Mouse (Mus musculus) adrenal gland, adult (tissue): ENCODE data around the gene Pim1.

Experiments used
- DNase-seq, 2 experiments: peaks; one replicate each; pipeline ENCODE4 v3.0.0; 2022 to 2023; ENCODE audit warnings: low spot score in 1 of 2; ENCODE audit not compliant: inconsistent age in 2 of 2

Gene Pim1

DNA sequence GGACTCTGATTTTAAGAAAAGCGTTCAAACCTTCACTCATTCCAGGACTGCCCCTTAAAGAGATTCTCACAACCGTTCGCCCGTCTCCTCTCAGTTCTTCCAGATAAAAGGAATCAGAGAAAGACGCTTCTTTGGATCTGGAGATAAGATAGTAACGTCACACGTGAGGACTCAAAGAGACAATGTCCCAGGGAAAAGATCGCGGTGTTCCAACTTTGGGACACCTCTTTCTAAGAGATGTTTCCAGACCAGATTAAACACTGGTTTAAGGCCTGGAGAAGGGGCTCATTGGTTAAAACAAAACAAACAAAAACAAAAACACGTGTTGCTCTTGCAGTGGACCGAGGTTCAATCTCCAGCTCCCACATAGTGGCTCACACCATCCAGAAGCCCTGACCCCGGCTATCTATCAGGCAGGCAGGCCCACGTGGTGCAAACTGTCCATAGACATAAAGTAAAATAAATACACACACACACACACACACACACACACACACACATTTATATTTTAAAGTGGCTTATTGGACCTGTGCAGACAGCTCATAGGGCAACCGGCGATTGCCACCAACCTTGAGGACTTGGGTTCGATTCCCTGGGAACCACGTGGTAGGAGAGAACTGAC lies 25.9 kb upstream of the Pim1 start:
- peak; percentile 59 to 83 for DNase-seq

DNA sequence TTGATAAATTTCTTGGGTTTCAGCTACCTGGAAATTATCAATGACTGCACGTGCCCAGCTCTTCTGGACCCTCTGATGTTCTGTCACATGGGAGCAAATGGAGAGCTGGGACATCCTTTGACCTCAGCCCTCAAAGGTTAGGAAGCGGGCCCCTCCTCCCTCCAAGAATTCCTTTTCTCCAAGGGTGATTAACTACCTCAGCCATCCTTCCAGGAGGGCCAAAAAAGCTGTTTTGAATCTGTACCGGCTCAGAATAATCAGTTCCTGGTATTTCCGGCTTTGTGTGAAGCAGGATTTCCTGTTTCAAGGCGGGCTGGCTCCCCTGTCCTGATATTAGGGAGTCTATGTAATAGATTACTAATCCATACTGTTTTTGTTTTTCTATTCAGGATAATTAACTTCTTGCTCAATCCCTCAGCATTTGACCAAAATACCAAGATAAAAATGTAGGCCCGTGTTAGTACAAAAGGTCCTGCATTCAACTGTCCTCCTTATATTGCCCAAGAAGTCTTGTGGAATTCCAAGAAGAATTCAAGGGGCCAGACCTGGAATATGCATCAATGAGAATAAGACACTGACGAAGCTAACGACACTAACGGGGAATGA lies 25.0 kb upstream of the Pim1 start:
- DNase-seq: peak in 1 of 2 experiments; percentile 61

DNA sequence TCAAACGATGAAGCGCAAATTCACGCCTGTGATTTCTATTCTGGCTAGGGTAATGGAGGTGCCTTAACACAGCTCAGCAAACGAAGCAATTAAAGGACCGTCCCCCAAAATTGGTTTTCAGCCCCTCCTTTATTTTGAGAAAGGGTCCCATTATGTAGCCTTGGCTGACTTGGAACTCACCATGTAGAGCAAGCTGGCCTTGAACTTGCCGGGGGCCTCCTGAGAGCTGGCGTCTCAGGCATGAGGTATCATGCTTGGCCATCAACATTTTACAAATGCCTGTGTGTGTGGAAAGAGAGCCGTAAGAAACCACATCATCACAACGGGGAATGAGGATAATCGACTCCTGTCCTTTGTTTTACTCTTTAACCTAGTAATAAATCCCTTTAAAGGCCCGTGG lies 23.5 kb upstream of the Pim1 start:
- DNase-seq: no peak

DNA sequence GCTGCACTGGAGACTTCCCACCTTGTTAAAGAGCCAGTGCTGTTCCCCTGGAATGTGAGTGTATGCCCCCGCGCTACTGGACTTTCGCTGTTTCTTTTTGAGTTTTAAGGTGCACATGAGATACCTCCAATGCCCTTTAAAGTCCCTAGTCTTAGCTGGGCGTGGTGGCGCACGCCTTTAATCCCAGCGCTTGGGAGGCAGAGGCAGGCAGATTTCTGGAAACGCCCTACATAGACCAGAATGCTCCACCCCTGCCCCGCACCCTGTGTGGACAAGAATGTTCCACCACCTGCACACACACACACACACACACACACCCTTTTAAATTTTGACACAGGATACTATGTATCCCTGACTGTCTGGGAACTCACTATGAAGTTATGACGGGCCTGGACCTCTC lies 17.1 kb upstream of the Pim1 start:
- DNase-seq: no peak

DNA sequence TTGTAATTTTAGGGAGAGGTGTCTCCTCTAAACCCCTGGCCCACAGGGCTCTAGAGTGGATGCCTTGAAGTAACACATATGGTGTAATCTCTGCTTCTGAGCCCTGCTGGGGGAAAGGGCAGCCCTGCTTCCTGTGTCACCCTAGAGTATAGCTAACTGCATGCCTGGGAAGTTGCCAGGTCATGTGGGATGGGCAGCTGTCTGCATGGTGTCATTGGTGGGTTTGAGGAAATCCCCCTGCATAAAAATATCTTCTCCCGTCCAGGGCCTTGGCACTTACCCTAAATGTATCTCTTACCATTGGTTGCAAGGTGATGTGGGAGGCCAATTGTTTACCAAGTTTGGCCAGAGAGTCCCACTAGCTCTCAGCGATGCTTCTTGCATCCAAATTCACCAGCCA lies 16.5 kb upstream of the Pim1 start:
- no peak for DNase-seq

DNA sequence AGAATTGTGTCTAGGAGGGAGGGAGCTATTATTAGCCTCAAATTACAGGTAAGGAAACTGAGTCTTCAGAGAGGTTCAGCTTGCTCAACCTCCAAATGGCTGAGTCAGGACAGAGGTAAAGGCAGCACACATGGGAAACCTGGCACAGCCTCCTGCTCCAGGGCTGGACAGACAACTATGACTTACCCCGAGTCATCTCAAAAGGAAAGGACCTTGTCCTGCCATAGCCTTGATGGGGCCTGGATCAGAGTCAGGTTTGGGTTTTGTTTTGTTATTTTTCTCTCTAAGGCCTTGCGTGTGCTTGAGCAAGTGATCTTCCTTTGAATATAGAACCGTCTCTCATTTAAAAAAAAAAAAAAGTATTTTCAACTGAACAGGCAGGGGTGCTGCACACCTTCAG lies 15.4 kb upstream of the Pim1 start:
- peak; percentile 68 to 87 for DNase-seq

DNA sequence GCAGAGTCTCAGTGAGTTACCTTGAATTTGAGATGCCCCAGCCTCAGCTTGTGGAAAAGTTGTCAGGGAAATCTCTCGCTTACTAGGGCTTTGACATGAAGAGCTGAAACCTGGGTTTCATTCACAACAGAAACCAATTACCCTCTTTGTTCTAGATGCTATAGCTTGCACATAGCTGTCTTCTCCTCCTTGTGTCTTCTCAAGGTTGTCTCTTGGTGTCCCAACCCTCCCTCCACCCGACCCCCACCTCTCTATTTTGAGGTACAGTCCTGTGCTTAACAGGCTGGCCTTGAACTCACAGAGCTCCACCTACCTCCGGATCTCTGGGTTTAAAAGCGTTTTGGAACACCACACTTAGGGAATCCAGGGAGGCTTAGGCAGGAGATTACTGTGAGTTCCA lies 14.1 kb upstream of the Pim1 start:
- peak in 1 of 2 experiments; percentile 30 for DNase-seq

DNA sequence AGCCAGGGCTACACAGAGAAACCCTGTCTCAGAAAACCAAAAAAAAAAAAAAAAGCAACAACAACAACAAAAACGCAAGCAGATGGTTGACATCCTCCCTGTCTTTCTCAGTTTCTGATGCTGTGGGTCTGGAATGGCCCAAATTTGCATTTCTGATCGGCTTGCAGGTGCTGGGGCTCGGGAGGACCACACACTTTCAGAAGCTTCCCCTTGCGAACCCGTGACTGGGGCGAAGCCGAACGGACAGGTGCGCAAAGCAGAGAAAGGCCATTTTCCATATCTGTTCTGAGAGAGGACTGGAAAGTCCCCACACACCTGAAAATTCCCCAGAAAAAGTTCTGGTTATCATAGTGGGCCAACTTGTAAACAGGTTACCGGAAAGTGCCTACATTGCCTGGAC lies 13.2 kb upstream of the Pim1 start:
- no peak for DNase-seq

DNA sequence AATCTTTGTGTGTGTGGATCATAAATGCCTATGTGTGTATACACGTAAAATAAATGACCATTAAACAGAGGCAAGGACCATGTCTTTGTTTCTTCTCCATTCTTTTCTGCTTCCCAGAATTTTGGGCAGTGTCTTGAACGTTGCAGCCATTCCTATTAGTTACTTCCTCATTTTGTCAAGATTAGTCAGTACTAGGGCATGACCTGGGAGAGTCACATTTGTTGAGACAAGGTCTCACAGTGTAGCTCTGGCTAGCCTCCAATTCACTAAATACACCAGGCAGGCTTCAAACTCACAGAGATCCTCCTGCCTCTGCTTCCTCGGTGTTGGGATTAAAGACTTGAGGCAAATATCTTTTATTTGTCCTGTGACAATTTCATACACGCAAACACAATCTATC lies 12.3 kb upstream of the Pim1 start:
- DNase-seq: peak in 1 of 2 experiments; percentile 67

DNA sequence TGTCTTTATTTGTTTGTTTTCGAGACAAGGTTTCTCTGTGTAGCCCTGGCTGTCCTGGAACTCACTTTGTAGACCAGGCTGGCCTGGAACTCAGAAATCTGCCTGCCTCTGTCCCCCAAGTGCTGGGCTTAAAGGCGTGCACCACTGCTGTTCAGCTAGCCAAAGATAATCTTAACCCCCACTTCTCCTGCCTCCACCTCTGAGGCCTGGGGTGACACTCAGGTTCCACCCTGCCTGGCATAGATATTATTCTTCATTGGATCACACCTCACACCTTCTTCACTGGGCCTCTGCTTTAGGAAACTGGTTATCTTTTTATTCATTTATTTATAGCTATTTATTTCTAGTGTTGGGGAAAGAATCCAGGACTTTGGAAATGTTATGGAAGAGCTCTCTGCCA lies 10.3 kb upstream of the Pim1 start:
- DNase-seq: no peak

DNA sequence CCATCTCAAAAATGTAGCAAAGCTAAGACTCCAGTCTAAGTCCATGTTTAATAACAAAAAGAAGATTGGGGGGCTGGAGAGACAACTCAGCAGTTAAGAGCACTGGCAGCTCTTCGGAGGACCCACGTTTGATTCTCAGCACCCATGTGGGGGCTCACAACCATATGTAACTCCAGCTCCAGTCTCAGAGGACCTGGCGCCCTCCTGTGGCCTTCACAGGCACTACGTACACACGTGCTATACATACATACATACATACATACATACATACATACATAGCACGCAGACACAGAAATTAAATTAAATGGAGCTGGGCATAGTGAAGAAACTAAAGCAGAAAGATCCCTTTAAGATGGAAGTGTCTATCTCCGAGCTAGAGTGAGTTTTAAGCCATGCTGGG lies 7.9 kb upstream of the Pim1 start:
- DNase-seq: no peak

DNA sequence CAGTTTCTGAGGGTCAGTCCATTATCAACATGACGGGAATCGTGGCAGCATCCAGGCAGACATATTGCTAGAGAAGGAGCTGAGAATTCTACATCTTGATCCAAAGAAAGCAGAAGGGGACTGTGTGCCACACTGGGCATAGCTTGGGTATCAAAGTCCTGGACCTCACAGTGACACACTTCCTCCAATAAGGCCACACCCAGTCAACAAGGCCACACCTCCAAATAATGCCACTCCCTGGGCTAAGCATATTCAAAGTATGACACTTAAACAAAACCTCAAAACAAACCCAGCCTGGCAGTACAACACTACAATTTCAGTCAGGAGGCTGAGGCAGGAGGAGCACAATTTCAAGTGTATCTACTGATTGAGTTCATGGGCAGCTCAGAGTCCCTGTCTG lies 7.3 kb upstream of the Pim1 start:
- no peak for DNase-seq

DNA sequence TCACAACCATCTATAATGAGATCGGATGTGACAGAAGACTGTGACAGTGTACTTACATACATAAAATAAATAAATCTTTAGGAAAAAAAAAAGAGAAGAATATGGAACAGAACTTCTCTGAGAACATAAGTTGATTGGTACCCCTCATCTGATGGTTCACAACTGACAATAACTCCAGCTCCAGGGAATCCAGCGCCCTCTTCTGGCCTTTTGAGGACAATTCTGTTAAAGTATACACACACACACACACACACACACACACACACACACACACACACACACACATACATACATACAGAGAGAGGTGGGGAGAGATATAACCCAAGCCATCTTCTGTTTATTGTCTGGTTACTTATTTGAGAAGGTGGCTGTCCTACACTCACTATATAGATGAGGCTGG lies 6.1 kb upstream of the Pim1 start:
- DNase-seq: no peak

DNA sequence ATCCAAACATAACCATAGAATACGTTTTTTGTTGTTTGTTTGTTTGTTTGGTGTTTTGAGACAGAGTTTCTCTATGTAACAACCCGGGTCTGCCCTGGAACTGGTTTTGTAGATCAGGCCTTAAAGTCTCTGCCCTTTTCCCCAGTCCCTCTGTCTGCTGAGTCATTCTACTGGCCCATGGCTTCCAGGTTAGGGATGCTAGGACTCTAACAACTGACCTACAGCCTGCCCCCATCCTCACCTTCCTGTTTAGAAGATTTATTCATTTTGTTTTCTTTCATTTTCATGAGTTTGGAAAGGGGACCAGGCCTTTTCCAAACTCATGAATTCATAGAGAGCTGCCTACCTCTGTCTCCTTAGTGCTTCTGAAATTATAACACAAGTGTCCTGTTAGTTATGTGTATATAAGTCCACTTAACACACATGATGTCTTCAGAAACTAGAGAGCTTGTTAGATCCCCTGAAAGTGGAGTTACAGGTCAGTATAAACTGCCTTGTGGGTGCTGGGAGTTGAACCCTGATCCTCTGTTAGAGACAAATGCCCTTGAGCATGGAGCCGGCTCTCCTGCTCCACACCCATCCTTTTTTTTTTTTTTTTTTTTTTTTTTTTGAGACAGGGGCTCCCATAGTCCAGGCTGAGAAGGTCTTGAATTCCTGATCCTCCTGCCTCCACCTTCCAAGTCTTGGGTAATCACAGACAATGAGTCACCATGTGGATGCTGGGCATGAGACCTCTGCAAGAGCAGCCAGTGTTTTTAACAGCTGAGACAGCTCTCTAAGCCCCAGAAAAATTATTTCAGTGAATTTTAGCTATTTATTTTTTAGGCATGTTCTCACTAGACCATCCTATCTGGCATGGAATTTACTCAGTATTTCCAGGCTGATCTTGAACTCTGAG lies 5.0 kb upstream of the Pim1 start:
- DNase-seq: peak in 1 of 2 experiments; percentile 76

DNA sequence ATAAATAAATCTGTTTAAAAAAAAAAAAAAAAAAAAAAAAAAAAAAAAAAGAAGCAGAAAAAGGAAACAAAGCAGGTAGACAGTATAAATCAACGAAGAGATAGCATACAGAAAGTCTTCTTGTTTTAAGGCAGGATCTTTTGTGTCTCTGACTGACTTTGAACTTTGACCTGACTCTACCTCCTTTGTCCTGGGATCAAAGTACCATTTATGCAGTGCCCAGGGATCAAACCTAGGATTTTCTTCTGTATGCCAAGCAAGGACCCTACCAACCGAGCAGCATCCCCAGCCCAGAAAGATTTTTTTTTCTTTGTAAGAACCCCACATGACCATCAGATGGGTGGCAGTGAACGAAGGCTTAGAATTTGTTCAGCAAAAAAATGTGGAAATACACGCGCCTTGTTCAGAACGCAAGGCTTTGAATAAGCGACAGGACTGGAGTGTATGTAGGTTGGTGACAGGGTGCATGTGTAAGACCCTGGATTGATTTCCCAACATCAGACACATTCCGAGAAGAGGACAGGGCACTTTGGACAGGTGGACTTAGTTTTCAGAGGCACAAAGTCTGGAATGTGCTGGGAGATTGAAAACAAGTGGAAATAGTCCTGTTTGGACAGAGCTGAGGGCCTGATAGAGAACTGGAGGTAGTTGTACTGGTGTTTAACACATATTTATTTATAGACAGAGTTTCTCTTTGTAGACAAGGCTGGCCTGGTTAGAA lies 2.1 kb upstream of the Pim1 start:
- DNase-seq: no peak

DNA sequence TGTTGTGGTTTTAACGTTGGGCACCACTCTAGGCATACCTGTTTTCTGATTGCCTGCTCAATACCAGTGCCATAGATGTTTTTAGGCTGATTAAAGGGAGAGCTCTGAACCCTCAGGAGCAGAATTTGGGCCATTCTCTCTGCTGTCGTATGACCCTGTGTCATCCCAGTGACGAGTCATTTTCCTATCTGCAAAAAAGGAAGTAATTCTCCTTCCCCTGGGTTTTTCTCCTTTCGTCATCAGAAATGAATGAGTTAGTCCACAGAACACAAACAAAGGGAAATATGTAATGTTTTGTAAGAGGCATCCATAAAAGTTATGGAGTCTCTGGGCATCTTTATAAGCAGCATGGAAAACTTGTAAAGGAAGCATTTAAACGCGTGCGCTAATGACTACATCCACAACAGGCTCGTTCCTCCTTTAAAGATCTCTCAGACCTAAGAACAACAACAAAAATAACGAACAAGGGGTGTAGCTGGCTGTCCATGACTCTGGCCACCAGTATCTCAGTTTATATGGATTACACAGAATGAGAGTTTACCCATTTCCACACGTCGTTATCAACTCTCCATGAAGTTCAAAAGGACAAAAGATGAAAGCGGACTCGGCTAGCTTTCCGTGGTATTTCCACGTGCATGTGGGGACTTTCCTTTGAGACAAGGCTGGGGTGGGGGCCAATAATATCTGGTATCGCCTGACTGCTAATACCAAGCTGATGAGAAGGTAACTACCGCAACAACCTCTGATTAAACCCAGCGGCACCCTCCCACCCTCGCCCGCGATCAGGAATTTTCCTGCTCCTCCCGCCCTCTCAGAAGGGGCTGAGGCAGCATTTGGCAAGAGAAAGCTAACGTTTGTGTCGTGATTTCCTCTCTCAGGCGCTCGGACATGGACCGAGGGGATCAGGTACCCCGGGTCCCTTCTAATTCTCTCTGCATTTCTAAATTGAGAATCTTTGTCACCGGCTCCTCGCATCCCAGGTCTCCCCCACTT lies 1.3 kb upstream of the Pim1 start:
- DNase-seq: peak; percentile 68 to 92

DNA sequence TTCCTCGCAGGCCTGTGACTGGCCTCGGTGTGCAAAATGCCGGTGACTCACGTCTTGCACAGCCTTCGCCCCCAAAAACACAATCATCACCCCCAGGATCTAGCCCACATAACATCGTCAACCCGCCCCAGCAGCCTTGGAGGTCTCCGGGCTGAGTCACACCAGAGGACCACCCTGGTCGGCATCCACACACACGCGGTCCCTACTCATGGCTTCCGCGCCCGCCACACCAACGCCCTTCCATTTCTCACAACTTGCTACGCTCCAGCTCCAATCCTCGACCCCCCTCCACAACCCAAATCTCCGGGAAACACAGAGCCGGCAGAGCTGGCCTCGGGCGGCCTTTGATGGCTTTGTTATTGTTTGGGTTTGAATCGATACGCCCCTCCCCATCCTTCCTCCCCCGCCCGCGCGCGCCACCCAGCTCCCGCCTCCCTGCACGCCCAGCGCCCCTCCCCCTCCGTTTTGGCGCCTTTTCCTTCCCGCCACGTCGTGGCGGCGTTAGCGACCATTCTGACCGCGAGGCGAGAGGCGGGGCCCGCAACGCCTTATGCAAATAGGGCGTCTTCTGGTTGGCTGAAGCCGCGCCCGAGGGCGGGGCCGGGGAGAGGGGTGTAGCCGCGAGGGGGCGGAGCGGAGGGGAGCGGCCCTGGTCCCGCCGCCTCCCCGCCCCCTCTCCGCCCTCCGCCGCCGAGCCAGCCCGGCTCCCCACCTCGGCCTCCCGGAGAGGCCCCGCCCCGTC lies 411 bp upstream of the Pim1 start:
- peak; percentile 99 to 100 for DNase-seq

DNA sequence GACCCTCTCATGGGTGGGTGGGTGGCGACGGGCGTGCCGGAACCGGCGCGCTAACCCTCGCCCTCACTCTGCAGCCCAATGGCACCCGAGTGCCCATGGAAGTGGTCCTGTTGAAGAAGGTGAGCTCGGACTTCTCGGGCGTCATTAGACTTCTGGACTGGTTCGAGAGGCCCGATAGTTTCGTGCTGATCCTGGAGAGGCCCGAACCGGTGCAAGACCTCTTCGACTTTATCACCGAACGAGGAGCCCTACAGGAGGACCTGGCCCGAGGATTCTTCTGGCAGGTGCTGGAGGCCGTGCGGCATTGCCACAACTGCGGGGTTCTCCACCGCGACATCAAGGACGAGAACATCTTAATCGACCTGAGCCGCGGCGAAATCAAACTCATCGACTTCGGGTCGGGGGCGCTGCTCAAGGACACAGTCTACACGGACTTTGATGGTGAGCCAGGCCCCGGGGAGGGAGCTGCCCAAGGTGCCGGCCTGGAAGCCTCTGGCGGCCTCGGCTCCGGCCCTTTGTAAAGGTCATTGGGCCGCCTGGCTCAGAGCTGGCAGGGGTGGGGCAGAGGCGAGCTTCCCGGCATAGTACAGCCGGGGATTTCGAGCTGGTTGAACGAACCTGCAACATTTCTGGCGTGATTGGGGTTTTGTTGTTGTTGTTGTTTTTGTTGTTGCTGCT lies 1.2 kb downstream of the Pim1 start:
- peak; percentile 82 to 94 for DNase-seq
